Mouse (Mus musculus): Measurements from ENCODE around the gene Nemp2. TPM values are rescaled to one million over a fixed set of nuclear protein-coding genes. Genes with fewer than 3 reads are reported as not detected.
A peak's percentile ranks its signal among the peaks of the same experiment; 100 is the strongest.

Nemp2 gene
- total and polyA plus RNA-seq, 2 experiments from 2014 or later, result 4.2 to 10.3 TPM

- Histone ChIP-seq H3K4me1 (ENCODE audit: insufficient read depth) (peaks cover 8% of the 10 kb centered on the region; the same call in 1 of the 2 replicates), H3K4me2 (ENCODE audit: low read depth) (no peak overlapping the region), H3K36me3 (ENCODE audit: insufficient read depth) (peaks cover 8% of the 10 kb centered on the region; the same call in 1 of the 2 replicates), H3K4me3 (ENCODE audit: low read depth, low read length) (no peak overlapping the region), H3K27me3 (ENCODE audit: insufficient read depth, low read length) (no peaks in the 10 kb centered on the region), H3K27ac (ENCODE audit: low read depth, low read length) (no peak overlapping the region), H3K9me3 (ENCODE audit: low read length) (no peaks in the 10 kb centered on the region), H3K9ac (no peak overlapping the region)
- WGBS, result 93% methylated on average over 6 of the region's 6 CpGs
- DNase-seq (no peak), ATAC-seq (no peak)
- TF ChIP-seq CTCF (IDR thresholded peaks at IDR 0.05; ENCODE audit: low read depth), result no peak
Measured at GRCm38 (mm10) chr1:52634251-52634650, 3.7 kb downstream of the Nemp2 start.

DNA sequence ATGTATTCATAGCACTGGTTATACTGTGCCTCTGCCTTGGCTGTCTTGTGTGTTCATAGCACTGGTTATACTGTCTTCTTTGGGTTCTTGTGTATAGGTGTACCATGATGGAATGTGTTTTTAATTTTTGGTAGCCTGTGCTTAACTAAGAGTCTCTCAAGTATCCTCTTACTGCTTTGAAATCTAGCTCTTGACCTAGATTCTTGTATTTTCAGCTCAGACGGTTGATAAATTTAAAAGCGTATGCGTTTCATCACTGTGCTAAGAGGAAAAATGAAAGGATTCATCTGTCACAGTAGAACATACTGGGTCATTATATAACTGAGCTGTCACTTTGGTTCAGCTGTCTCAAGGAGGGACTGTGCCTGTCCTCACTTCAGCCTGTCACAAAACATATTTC, 5.4 kb downstream of the Nemp2 start:
- no peaks in the 10 kb centered on the region for H3K27me3 ChIP-seq (ENCODE audit: insufficient read depth, low read length)
- TF ChIP-seq CTCF (IDR thresholded peaks at IDR 0.05; ENCODE audit: low read depth), result no peak
- H3K9me3 ChIP-seq (ENCODE audit: low read length), result no peaks in the 10 kb centered on the region
- WGBS, result 87% methylated on average over 3 of the region's 3 CpGs
- no peak overlapping the region for H3K4me3 ChIP-seq (ENCODE audit: low read depth, low read length)
- no peak overlapping the region for H3K9ac ChIP-seq
- DNase-seq (no peak), ATAC-seq (0 out of 2 replicates have a peak, but pooled peaks have one; percentile 26)
- H3K4me2 ChIP-seq (ENCODE audit: low read depth), result no peak overlapping the region
- H3K27ac ChIP-seq (ENCODE audit: low read depth, low read length), result no peak overlapping the region
- H3K4me1 ChIP-seq (ENCODE audit: insufficient read depth), result peaks cover 8% of the 10 kb centered on the region; the same call in 1 of the 2 replicates
- H3K36me3 ChIP-seq (ENCODE audit: insufficient read depth), result peaks cover 12% of the 10 kb centered on the region; the same call in 1 of the 2 replicates

GRCm38 (mm10) chr1:52638101-52638500, 7.6 kb downstream of the Nemp2 start:
- Histone ChIP-seq H3K4me3 (ENCODE audit: low read depth, low read length) (no peak overlapping the region), H3K4me2 (ENCODE audit: low read depth) (no peak overlapping the region), H3K9ac (no peak overlapping the region), H3K4me1 (ENCODE audit: insufficient read depth) (no peaks in the 10 kb centered on the region), H3K9me3 (ENCODE audit: low read length) (no peaks in the 10 kb centered on the region), H3K36me3 (ENCODE audit: insufficient read depth) (peaks cover 12% of the 10 kb centered on the region; the same call in 1 of the 2 replicates), H3K27ac (ENCODE audit: low read depth, low read length) (no peak overlapping the region), H3K27me3 (ENCODE audit: insufficient read depth, low read length) (no peaks in the 10 kb centered on the region)
- 93% methylated on average over 2 of the region's 2 CpGs for WGBS
- ATAC-seq (no peak), DNase-seq (no peak)
- no peak for TF ChIP-seq CTCF (IDR thresholded peaks at IDR 0.05; ENCODE audit: low read depth)

- H3K4me1 ChIP-seq (ENCODE audit: insufficient read depth), result no peaks in the 10 kb centered on the region
- no peak overlapping the region for H3K9ac ChIP-seq
- no peak overlapping the region for H3K27ac ChIP-seq (ENCODE audit: low read depth, low read length)
- ATAC-seq (no peak), DNase-seq (no peak)
- 96% methylated on average over 7 of the region's 7 CpGs for WGBS
- no peak overlapping the region for H3K4me2 ChIP-seq (ENCODE audit: low read depth)
- H3K4me3 ChIP-seq (ENCODE audit: low read depth, low read length), result no peak overlapping the region
- H3K9me3 ChIP-seq (ENCODE audit: low read length), result no peaks in the 10 kb centered on the region
- TF ChIP-seq CTCF (IDR thresholded peaks at IDR 0.05; ENCODE audit: low read depth), result no peak
- peaks cover 12% of the 10 kb centered on the region; the same call in 1 of the 2 replicates for H3K36me3 ChIP-seq (ENCODE audit: insufficient read depth)
- no peaks in the 10 kb centered on the region for H3K27me3 ChIP-seq (ENCODE audit: insufficient read depth, low read length)
Measured at GRCm38 (mm10) chr1:52639090-52639489, 8.6 kb downstream of the Nemp2 start.

GRCm38 (mm10) chr1:52640266-52640665, 9.8 kb downstream of the Nemp2 start:
- H3K4me3 ChIP-seq (ENCODE audit: low read depth, low read length), result no peak overlapping the region
- TF ChIP-seq CTCF (IDR thresholded peaks at IDR 0.05; ENCODE audit: low read depth), result no peak
- H3K9me3 ChIP-seq (ENCODE audit: low read length), result no peaks in the 10 kb centered on the region
- no peaks in the 10 kb centered on the region for H3K27me3 ChIP-seq (ENCODE audit: insufficient read depth, low read length)
- DNase-seq, result no peak
- peaks cover 10% of the 10 kb centered on the region; the same call in 1 of the 2 replicates for H3K36me3 ChIP-seq (ENCODE audit: insufficient read depth)
- 89% methylated on average over 6 of the region's 6 CpGs for WGBS
- H3K4me2 ChIP-seq (ENCODE audit: low read depth), result no peak overlapping the region
- ATAC-seq, result no peak
- H3K27ac ChIP-seq (ENCODE audit: low read depth, low read length), result no peak overlapping the region
- no peaks in the 10 kb centered on the region for H3K4me1 ChIP-seq (ENCODE audit: insufficient read depth)
- no peak overlapping the region for H3K9ac ChIP-seq

- no peak overlapping the region for H3K27ac ChIP-seq (ENCODE audit: low read depth, low read length)
- DNase-seq (no peak), ATAC-seq (no peak)
- no peaks in the 10 kb centered on the region for H3K27me3 ChIP-seq (ENCODE audit: insufficient read depth, low read length)
- no peak overlapping the region for H3K9ac ChIP-seq
- H3K4me3 ChIP-seq (ENCODE audit: low read depth, low read length), result no peak overlapping the region
- H3K4me2 ChIP-seq (ENCODE audit: low read depth), result no peak overlapping the region
- 88% methylated on average over 4 of the region's 4 CpGs for WGBS
- H3K9me3 ChIP-seq (ENCODE audit: low read length), result no peaks in the 10 kb centered on the region
- no peak for TF ChIP-seq CTCF (IDR thresholded peaks at IDR 0.05; ENCODE audit: low read depth)
- no peaks in the 10 kb centered on the region for H3K4me1 ChIP-seq (ENCODE audit: insufficient read depth)
- peaks cover 9% of the 10 kb centered on the region; the same call in 1 of the 2 replicates for H3K36me3 ChIP-seq (ENCODE audit: insufficient read depth)
Measured at GRCm38 (mm10) chr1:52640736-52641135, 10.2 kb downstream of the Nemp2 start.

- peaks cover 19% of the 10 kb centered on the region for H3K36me3 ChIP-seq (ENCODE audit: insufficient read depth)
- H3K9me3 ChIP-seq (ENCODE audit: low read length), result no peaks in the 10 kb centered on the region
- TF ChIP-seq CTCF (IDR thresholded peaks at IDR 0.05; ENCODE audit: low read depth), result peak; percentile 82
- H3K9ac ChIP-seq, result no peak overlapping the region
- DNase-seq, result peak; percentile 89
- ATAC-seq, result peak; percentile 96
- no peak overlapping the region for H3K27ac ChIP-seq (ENCODE audit: low read depth, low read length)
- no peak overlapping the region for H3K4me3 ChIP-seq (ENCODE audit: low read depth, low read length)
- no peak overlapping the region for H3K4me2 ChIP-seq (ENCODE audit: low read depth)
- WGBS, result 67% methylated on average over 11 of the region's 11 CpGs
- H3K4me1 ChIP-seq (ENCODE audit: insufficient read depth), result no peaks in the 10 kb centered on the region
- no peaks in the 10 kb centered on the region for H3K27me3 ChIP-seq (ENCODE audit: insufficient read depth, low read length)
Measured at GRCm38 (mm10) chr1:52648153-52649027, 17.9 kb downstream of the Nemp2 start.
